Mouse (Mus musculus): ENCODE data around the gene Tmem104. TPM values are rescaled to one million over a fixed set of nuclear protein-coding genes. Genes with fewer than 3 reads are reported as not detected.
A peak's percentile ranks its signal among the peaks of the same experiment; 100 is the strongest.

Tmem104 gene
- polyA plus RNA-seq, 1 experiment from 2014 or later = 7.7 TPM

DNA sequence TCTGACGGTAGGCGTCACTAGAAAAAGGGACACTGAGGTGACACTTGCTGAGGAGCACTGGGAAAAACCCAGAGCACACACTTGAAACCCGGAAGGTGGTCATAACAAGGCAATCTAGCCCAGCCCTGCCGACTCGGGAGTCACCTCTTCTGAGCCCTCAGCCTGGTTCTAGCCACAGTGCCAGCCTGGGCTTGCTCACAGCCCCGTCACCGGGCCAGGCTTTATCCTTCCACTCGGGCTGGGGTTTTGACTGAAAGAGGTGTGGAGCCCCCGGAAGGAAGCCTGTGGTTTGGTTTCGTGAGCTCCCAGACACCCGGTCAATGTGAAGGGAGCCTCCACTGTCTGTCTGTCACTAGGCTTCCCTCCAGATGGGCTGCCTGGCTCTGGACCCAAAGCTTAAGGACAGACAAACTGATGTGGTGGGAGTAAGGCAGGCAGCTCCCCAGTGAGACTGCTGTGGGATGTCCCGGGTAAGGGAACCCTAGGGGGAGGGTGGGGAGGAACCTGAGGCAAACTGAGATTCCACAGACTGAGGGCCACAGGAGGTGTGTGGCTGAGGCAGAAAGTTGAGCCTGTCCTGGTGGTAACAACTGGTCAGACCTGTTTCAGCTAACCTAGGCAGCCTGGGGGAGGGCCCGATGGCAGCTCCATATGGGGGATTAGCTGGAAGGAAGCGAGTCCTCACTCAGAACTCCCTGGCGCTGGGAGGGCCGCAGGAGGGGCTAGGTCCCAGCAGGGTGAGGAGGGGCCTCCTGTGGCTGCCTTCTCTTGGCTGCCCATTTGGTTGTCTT lies 13.5 kb upstream of the Tmem104 start:
- ATAC-seq (ENCODE audit: insufficient number of reproducible peaks, low FRiP score, low TSS enrichment, low read depth) (no peak), DNase-seq (ENCODE audit: low spot score) (no peak)
- Histone ChIP-seq H3K27ac (replicated peaks; ENCODE audit: low read depth, low read length) (no peak overlapping the region), H3K36me3 (ENCODE audit: control insufficient read depth, insufficient read depth, low read length) (no peaks in the 10 kb centered on the region), H3K4me3 (ENCODE audit: low read depth, low read length) (no peak overlapping the region), H3K9ac (ENCODE audit: low read length) (no peak overlapping the region), H3K4me1 (ENCODE audit: control insufficient read depth, insufficient read depth, low read length) (peaks cover 45% of the 10 kb centered on the region), H3K4me2 (ENCODE audit: low read depth, severe bottlenecking) (no peak overlapping the region), H3K9me3 (ENCODE audit: control insufficient read depth, low read length) (no peaks in the 10 kb centered on the region), H3K27me3 (ENCODE audit: control insufficient read depth, insufficient read depth, low read length) (0 out of 2 replicates have a peak, but pooled peaks cover 2% of the 10 kb centered on the region)
- WGBS = 10% methylated on average over 16 of the region's 16 CpGs

- Histone ChIP-seq H3K36me3 (ENCODE audit: control insufficient read depth, insufficient read depth, low read length) (no peaks in the 10 kb centered on the region), H3K9ac (ENCODE audit: low read length) (no peak overlapping the region), H3K27ac (replicated peaks; ENCODE audit: low read depth, low read length) (no peak overlapping the region; the same call in 1 of the 2 replicates), H3K4me1 (ENCODE audit: control insufficient read depth, insufficient read depth, low read length) (peaks cover 37% of the 10 kb centered on the region), H3K4me3 (ENCODE audit: low read depth, low read length) (no peak overlapping the region), H3K9me3 (ENCODE audit: control insufficient read depth, low read length) (no peaks in the 10 kb centered on the region), H3K27me3 (ENCODE audit: control insufficient read depth, insufficient read depth, low read length) (0 out of 2 replicates have a peak, but pooled peaks cover 2% of the 10 kb centered on the region), H3K4me2 (ENCODE audit: low read depth, severe bottlenecking) (no peak overlapping the region)
- DNase-seq (ENCODE audit: low spot score) (no peak), ATAC-seq (ENCODE audit: insufficient number of reproducible peaks, low FRiP score, low TSS enrichment, low read depth) (no peak)
- WGBS = 70% methylated on average over 24 of the region's 24 CpGs
Measured at GRCm38 (mm10) chr11:115176399-115177190, 10.7 kb upstream of the Tmem104 start.

DNA sequence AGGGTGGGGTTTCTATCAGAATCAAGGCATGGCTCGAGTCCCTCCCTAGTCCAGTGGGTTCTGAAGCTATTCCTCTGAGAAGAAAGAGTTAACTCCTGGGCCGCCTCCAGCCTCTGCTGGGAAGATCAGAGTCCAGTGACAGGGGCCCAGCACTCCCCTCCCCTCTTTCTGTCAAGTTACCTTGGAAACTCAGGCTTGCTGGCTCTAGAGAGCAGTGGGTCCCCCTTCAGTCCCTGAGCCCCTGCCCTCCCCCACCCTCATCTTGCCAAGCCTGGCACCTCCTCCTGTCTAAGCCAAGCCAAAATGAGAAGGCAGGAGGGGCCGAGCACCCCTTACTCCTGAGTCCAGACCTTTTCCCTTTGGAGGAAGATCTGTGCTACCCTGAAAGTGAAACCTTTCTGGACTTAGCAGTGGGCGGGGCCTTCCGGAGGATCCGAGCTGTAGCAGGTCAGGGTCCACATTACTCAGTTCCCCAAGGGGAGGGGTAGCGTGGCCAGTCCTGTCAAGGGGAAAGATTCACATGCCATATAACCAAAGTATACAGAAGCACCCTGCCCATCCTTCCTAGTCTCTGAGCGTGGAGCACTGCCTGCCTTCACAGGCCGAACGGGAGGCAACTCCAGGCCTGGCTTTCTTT lies 9.6 kb upstream of the Tmem104 start:
- no peak overlapping the region; the same call in 1 of the 2 replicates for H3K27ac ChIP-seq (replicated peaks; ENCODE audit: low read depth, low read length)
- H3K4me3 ChIP-seq (ENCODE audit: low read depth, low read length) = no peak overlapping the region
- no peaks in the 10 kb centered on the region for H3K9me3 ChIP-seq (ENCODE audit: control insufficient read depth, low read length)
- 0 out of 2 replicates have a peak, but pooled peaks cover 2% of the 10 kb centered on the region for H3K27me3 ChIP-seq (ENCODE audit: control insufficient read depth, insufficient read depth, low read length)
- no peak for ATAC-seq (ENCODE audit: insufficient number of reproducible peaks, low FRiP score, low TSS enrichment, low read depth)
- 0 out of 2 replicates have a peak overlapping the region, but pooled peaks have one; percentile 10 for H3K4me2 ChIP-seq (ENCODE audit: low read depth, severe bottlenecking)
- H3K36me3 ChIP-seq (ENCODE audit: control insufficient read depth, insufficient read depth, low read length) = no peaks in the 10 kb centered on the region
- peaks cover 26% of the 10 kb centered on the region for H3K4me1 ChIP-seq (ENCODE audit: control insufficient read depth, insufficient read depth, low read length)
- no peak for DNase-seq (ENCODE audit: low spot score)
- H3K9ac ChIP-seq (ENCODE audit: low read length) = no peak overlapping the region
- WGBS = 38% methylated on average over 10 of the region's 10 CpGs

GRCm38 (mm10) chr11:115178766-115179165 lies 8.5 kb upstream of the Tmem104 start:
- Histone ChIP-seq H3K4me3 (ENCODE audit: low read depth, low read length) (no peak overlapping the region), H3K27me3 (ENCODE audit: control insufficient read depth, insufficient read depth, low read length) (no peaks in the 10 kb centered on the region), H3K36me3 (ENCODE audit: control insufficient read depth, insufficient read depth, low read length) (no peaks in the 10 kb centered on the region), H3K9me3 (ENCODE audit: control insufficient read depth, low read length) (no peaks in the 10 kb centered on the region), H3K27ac (replicated peaks; ENCODE audit: low read depth, low read length) (no peak overlapping the region), H3K4me1 (ENCODE audit: control insufficient read depth, insufficient read depth, low read length) (peaks cover 19% of the 10 kb centered on the region), H3K4me2 (ENCODE audit: low read depth, severe bottlenecking) (no peak overlapping the region), H3K9ac (ENCODE audit: low read length) (no peak overlapping the region)
- ATAC-seq (ENCODE audit: insufficient number of reproducible peaks, low FRiP score, low TSS enrichment, low read depth) (no peak), DNase-seq (ENCODE audit: low spot score) (no peak)
- WGBS = 79% methylated on average over 2 of the region's 2 CpGs

DNA sequence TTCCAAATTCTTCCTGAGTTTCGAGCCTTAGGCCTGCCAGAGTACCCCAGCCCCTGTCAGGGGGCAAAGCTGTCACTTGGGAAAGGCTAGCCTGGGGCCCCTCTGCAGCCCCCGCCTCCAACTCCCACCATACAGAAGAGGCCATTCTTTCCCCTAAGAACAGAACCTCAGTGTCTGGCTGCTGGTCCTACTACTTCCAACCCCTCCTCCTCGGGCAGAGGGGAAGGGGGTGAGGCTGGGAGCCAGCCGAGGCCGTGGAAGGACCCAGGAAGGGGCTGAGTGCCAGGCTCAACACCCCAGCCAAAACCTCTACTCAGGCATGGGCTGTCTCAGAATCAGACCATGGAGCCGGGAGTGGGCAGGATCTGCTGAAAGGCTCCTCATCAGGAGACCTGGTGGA lies 8.1 kb upstream of the Tmem104 start:
- Histone ChIP-seq H3K9ac (ENCODE audit: low read length) (no peak overlapping the region), H3K36me3 (ENCODE audit: control insufficient read depth, insufficient read depth, low read length) (no peaks in the 10 kb centered on the region), H3K4me2 (ENCODE audit: low read depth, severe bottlenecking) (no peak overlapping the region), H3K4me1 (ENCODE audit: control insufficient read depth, insufficient read depth, low read length) (peaks cover 14% of the 10 kb centered on the region), H3K27ac (replicated peaks; ENCODE audit: low read depth, low read length) (no peak overlapping the region), H3K27me3 (ENCODE audit: control insufficient read depth, insufficient read depth, low read length) (no peaks in the 10 kb centered on the region), H3K9me3 (ENCODE audit: control insufficient read depth, low read length) (no peaks in the 10 kb centered on the region), H3K4me3 (ENCODE audit: low read depth, low read length) (no peak overlapping the region)
- DNase-seq (ENCODE audit: low spot score) (no peak), ATAC-seq (ENCODE audit: insufficient number of reproducible peaks, low FRiP score, low TSS enrichment, low read depth) (no peak)
- WGBS = 81% methylated on average over 6 of the region's 6 CpGs

- 67% methylated on average over 6 of the region's 6 CpGs for WGBS
Measured at GRCm38 (mm10) chr11:115179881-115180280, 7.4 kb upstream of the Tmem104 start.

GRCm38 (mm10) chr11:115181913-115182638 lies 5.2 kb upstream of the Tmem104 start:
- H3K4me3 ChIP-seq (ENCODE audit: low read depth, low read length) = no peak overlapping the region
- DNase-seq (ENCODE audit: low spot score) (peak; percentile 92), ATAC-seq (ENCODE audit: insufficient number of reproducible peaks, low FRiP score, low TSS enrichment, low read depth) (0 out of 2 replicates have a peak, but pooled peaks have one; percentile 23)
- H3K4me1 ChIP-seq (ENCODE audit: control insufficient read depth, insufficient read depth, low read length) = peaks cover 10% of the 10 kb centered on the region
- H3K36me3 ChIP-seq (ENCODE audit: control insufficient read depth, insufficient read depth, low read length) = no peaks in the 10 kb centered on the region
- no peak overlapping the region for H3K9ac ChIP-seq (ENCODE audit: low read length)
- H3K4me2 ChIP-seq (ENCODE audit: low read depth, severe bottlenecking) = no peak overlapping the region
- no peak overlapping the region for H3K27ac ChIP-seq (replicated peaks; ENCODE audit: low read depth, low read length)
- no peaks in the 10 kb centered on the region for H3K9me3 ChIP-seq (ENCODE audit: control insufficient read depth, low read length)
- no peaks in the 10 kb centered on the region for H3K27me3 ChIP-seq (ENCODE audit: control insufficient read depth, insufficient read depth, low read length)
- WGBS = 24% methylated on average over 12 of the region's 12 CpGs

More at GRCm38 (mm10) chr11:115179881-115180280, 7.4 kb upstream of the Tmem104 start:
- H3K27ac ChIP-seq (replicated peaks; ENCODE audit: low read depth, low read length) = no peak overlapping the region
- DNase-seq (ENCODE audit: low spot score) (no peak), ATAC-seq (ENCODE audit: insufficient number of reproducible peaks, low FRiP score, low TSS enrichment, low read depth) (no peak)
- no peak overlapping the region for H3K4me3 ChIP-seq (ENCODE audit: low read depth, low read length)
- H3K36me3 ChIP-seq (ENCODE audit: control insufficient read depth, insufficient read depth, low read length) = no peaks in the 10 kb centered on the region
- no peaks in the 10 kb centered on the region for H3K27me3 ChIP-seq (ENCODE audit: control insufficient read depth, insufficient read depth, low read length)
- no peaks in the 10 kb centered on the region for H3K9me3 ChIP-seq (ENCODE audit: control insufficient read depth, low read length)
- no peak overlapping the region for H3K9ac ChIP-seq (ENCODE audit: low read length)
- peaks cover 14% of the 10 kb centered on the region for H3K4me1 ChIP-seq (ENCODE audit: control insufficient read depth, insufficient read depth, low read length)
- no peak overlapping the region for H3K4me2 ChIP-seq (ENCODE audit: low read depth, severe bottlenecking)

All from limb, embryonic 11.5 days (tissue).